Mouse (Mus musculus) liver (tissue): ENCODE data around the gene Macrod2.

Experiments used
- DNase-seq: peaks from one replicate; pipeline ENCODE4 v3.0.0-alpha.2; 2020; ENCODE audit warnings: mixed read lengths

Gene Macrod2

DNA sequence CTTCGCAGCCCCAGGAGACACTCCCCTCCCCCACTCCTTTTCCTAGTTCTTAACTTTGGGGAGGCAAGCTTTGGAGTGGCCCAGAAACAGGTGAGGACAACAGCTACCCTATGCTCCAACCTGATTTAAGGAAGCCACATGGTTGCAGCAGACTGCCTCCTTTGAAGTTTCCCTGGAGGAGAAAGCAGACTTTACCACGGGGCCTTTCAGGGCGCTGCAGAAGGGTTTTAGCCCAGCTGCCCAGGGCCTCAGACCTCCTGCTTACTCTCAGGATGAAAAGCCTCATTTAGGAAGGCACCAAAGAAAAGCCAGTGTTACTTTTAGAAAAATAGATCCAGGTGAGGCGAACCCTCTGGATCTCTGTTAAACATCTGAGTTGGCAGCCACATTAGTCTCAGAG is 1333.9 kb downstream of the Macrod2 start:
- no peak for DNase-seq

DNA sequence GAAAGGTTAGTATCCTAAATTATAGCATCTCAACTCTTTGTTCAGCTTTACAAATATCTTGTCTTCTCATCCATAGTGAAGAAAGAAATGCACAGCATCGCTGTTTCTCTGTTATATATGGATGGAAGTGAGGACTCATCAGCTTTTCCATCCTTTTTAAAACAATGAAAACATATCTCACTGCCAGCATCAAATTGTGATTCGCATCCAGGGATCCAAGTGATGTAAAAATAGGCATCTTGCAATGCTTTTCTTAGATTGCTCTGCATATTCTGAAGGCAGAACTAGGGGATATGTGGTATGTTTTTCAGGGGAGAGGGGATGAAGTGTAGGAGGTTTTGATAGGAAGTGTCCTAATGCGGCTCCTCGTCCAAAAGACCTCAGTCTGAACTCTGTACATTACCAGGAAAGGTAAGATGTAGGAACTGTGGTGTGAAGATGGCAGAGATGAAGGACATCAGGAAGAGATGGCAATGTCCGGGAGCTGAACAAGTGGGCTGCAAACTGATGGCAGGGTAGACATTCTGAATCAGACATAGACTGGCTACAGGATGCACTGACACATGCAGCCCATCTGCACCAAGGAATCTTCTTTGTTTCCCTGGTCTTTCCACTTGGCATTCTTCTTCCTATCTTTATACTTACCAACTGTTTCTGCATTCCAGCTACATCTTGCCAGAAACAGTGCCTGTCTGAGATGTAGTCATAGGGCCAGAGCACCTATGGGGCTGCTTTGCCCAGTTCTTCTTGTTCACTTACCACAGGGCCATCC is 1341.8 kb downstream of the Macrod2 start:
- no peak for DNase-seq

DNA sequence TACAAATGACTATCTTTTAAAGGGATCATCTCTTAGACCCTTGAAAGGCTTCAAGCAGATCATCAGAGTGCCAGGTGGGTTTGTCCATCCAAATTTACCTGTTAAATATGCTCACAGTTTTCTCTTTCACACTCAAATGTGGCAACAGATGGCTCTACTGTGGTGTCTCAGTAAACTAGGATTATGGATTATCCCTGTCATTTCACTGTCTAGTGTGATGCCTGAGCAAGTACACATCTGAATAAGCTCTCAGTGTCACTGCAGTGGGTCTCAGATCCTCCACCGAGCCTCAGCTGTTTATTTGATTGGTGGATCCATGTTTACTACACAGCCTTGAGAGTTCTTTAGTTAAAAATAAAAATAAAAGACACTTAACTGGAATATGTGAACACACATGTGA is 1343.6 kb downstream of the Macrod2 start:
- no peak for DNase-seq

DNA sequence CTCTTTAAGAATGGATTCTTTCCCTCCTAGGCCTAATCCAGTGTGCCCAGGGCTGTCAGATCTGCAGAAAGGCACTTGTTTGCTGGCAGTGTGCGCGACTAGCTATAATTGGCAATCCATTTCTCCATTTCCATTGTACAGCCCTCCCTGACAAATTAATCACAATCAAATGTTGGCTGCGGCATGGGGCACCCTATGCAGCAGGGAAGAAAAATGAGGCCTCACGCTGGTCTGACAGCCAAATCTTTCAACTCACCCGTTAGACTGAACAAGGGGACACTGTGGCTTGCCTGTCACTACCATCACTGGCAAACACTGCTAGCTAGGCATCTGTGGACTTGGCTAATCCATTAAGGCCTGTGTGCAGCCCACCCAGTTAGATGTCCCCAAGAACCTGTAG is 1345.2 kb downstream of the Macrod2 start:
- no peak for DNase-seq

DNA sequence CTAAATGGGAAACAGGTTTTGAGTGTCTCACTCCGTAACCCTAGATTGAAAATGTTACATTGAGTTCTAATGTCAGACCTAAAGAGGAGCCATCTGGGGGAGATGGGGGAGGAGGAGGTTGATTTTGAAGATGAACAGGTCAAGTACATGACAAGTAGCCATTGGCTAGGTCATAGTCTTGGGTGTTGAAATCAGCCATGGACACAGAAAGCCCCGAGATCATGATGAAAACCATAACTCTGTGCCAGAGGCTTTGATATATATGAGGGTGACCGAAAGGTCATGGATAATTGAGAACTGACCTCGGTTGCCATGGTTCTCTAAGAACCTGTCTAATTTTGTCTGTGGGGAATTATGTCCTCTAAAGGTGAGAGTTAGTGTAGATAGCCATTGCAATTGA is 1405.1 kb downstream of the Macrod2 start:
- no peak for DNase-seq

DNA sequence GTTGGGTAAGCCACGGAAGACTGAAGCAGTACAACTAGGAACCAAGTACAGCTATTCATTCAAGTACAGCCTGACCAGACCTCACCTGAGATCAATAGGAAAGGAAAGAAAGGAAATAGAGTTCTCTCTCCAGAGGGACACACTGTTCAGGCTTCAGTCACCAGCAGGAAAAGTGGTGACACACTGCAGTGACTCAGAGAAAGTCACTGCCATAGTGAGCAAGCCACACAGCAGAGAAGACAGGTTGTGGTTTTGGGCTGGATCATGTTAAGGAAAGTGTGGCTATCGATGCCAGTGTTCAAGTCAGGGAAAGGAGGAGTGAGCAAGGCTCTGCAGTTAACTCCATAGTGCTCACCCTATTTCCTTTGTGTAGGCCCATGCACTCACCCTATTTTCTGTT is 1405.8 kb downstream of the Macrod2 start:
- no peak for DNase-seq

DNA sequence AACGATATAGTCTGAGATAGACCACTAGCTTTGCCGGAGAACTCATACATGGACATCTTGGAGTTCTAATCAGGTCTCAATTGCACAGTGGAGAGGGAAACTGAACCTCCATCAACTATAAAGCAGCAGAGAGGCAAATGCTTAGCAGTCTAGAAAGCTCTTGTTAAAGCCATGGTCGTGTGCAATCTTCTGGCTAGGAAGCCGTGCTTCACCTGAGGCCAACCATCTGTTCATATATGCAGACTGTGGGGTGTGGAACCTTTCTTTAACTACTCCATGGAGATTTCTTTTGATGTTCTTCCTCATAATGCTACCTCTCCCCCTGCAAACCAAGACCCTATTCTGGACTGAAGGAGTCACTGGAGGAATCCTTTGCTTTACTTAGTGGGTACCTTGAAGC is 1421.2 kb downstream of the Macrod2 start:
- DNase-seq: no peak

DNA sequence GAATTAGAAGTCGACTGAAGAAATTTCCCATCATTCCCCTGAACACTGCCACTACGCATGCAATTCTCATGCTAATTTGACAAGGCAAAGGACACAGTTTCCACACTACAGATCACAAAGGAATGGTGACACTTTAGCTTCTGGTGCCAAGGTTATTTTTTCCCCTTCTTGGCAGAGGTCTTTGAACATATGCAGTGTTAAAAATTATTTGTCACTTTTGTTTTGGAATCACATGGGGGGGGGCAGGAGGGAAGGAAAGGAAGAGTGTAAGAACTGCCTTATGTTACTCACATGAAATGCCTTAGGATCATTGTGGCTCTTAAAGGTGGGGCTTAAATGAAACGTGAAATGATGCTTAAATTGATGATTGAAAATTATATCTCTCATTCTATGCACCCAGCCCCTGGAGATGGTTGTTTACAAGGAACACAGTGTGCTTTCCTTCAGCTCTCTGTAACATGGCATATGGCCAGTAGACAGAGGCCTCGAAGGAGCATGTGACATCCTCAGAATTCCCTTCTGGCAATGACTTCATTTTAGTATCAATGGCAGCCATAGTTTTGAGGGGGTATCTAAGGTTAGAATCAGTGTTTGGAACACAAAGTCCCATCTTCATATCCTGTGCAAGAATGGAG is 1422.6 kb downstream of the Macrod2 start:
- no peak for DNase-seq

DNA sequence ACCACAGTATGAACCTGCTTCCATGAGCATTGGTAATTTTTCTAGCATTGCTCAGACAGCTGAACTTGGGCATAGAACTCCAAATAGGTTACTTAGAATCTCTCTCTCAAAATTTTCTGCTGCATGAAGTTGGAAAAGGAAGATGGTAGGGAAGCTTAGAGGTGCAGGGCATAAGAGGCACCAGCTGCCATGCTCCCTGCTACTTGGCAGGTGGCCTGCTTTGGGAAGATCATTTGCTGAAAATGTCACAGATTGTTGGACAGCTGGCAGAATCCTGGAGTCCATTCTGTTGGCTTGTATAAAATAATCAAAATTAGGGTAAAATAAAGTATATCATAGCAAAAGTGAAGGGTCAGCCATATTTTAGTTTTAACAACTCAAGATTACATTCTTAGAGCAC is 1425.7 kb downstream of the Macrod2 start:
- no peak for DNase-seq

DNA sequence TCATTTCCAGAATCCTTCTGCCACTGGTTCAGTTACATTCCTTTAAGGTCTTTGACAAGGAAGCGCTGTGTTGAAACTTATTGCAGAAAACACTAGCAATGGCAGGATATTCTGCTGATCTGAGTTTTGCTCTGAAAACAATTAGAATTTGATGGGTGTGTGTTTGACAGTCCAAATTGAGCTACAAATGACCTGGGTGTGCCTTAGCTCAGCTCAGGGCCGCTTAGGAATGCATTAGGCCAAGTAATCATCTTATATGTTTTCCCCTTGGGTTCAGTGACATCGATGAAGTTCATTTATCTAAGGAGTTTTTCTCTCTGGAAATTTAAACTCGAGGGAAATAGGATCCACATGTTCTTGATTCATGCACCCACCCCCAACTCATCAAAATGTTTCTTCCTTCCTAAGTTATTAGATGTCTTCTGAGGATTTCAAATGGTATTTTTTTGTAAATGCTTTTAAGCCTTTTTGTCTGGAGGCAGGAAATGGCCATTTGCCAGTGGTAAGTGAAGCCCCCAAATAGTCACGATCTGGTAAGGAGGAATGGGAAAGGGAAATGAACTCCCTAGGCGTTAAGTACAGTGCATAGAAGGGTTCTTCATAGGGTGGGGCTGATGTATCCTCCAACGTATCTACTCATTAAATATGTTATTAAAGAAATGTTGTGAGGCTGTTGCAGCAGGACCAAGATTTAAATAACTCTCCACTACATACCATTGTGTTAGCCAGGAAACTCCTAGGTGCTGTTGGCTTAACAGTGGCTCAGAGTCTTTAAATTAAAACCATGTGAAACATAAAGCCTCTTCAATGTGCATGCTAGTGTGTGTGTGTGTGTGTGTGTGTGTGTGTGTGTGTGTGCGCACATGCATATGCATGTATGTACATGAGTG is 1430.7 kb downstream of the Macrod2 start:
- no peak for DNase-seq

DNA sequence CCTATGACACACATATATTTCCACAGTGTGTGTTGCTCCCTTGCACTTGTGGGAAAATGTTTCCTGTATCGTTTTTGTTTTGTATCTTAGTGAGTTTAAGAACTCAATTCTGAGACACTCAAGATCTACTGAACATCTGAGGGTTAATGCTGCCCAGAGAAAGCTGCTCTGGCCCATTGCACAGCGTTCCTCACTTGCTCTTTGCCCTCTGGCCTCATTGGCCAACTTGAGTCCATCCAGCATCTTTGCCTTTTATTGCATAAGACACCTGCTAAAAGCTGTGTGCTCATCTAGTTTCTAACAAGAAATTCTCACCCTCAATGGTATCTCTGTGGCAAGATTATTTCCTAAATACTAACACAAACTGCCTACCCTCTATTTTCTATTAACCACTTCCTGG is 1435.4 kb downstream of the Macrod2 start:
- no peak for DNase-seq

DNA sequence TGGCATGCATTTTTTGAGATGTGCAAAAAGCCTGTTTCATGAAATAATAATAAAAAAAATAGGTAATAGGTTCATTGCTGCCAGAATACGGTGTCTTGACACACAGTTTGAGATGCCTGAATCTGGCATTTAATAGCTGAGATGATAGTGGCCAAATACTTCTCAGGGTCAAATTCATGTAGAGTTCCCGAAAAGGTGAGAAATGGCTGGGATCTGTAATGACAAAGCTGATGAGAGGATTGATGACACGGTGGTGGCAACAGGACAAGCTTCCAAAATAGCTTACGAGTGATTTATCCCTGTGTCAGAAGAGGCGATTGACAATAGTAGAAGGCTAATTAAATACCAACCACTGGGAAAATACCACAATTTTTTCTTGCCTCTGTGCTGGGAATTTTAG is 1436.4 kb downstream of the Macrod2 start:
- no peak for DNase-seq

DNA sequence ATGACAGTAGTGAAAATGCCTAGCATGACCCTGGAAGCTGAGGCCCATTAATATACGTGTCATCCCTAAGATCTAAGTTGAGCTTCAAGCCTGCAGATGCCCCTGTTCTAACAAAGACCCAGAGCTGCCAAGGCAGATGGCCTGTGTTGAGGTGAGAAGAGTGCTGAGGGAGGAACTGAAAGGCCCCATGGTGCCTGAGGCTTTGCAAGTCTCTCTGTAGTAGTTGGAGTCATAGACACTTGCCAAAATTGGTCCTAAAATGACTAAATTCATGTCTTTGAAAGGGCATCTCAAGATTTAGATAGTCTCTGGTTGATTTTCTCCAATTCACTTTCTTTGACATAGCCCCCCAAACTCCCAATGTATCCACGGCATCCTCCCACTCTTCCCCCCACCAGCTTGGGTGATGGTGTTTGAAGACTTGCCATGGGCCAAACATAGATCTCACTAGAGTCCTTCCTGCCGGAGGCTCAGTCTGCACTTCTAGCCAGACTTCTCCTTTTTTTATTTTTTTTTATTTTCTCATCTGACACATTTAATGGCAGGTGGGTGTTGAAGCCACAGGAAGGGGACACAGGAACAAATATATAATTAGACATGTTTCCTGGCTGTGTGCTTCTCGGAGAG is 1439.2 kb downstream of the Macrod2 start:
- no peak for DNase-seq

DNA sequence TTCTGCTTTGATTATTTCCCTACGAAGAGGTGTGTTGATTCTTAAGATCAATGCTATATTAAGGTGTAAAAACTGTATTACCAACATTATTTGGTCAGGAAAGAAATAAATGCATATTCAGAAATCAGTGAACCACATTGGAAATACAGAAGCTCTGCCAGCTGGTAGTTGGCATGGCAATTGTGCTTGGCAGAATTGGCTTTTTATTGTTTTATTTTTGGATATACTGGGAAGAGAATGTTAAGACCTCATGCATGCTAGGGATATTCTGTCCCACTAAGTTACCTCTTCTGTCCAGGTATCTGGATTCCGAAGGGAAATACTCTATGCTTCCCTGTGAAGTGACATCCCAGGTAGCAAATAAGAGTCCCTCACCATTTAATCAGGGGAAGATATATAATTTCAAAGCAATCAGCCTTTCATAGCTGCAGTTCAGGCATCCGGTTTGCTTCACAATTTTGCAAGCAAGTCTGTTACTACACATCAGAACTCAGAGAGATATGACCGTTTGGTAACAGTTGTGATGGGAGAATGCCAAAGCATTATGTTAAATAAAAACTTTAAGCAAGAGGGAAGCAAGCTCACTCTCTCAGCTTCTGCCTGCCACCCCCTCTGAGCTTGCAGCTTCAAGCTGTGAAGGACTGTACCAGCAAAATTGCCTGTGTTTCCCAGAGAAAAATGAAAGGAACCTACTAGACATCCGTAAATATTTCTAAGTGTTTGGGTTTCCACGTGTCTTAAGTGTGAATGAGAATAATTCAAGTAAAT is 1449.5 kb downstream of the Macrod2 start:
- DNase-seq: no peak

DNA sequence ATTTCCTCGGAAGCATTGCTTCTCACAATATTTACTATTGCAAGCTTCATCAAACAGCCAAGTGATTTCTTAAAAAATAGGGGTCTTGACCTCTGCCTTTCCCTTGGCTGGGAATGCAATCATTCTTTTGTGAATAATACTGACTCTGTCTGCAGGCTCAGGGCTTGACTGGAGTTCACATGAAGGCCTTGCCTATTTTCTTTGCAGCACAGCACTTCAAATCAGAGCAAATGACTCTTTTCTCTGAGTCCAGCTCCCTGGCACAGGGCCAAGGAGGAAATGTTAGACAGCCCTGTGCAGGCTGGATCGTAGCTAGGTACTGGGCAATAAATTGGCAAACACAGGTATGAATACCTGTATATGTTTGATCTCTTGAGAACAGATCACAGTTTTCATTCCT is 1464.1 kb downstream of the Macrod2 start:
- peak; percentile 4 for DNase-seq

DNA sequence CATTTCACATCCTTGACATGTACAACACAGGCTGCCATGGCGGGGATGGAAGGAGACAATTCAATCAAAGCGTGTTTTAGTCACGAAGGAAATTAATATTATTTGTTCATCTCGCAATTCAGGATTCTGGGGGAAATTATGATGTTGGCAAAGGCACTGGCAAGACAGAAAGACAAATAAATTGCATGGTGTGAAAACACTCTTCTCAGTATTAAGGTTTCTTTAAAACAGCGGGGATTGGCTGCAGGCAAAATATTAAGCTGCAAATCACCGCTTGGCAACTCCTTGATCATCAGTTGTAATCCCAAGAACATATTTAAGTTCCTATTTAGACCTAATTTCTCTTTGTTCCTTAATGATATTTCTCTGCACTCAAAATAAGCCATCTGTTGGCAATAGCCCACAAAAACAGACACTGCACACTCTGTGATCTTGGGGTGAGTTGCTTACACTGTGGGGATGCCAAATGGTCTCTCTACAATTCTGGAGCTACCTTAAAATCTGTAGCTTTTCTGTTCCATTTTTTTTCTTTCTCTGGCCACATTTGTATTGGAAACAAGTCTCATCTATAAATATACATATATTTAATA is 1466.7 kb downstream of the Macrod2 start:
- DNase-seq: no peak

DNA sequence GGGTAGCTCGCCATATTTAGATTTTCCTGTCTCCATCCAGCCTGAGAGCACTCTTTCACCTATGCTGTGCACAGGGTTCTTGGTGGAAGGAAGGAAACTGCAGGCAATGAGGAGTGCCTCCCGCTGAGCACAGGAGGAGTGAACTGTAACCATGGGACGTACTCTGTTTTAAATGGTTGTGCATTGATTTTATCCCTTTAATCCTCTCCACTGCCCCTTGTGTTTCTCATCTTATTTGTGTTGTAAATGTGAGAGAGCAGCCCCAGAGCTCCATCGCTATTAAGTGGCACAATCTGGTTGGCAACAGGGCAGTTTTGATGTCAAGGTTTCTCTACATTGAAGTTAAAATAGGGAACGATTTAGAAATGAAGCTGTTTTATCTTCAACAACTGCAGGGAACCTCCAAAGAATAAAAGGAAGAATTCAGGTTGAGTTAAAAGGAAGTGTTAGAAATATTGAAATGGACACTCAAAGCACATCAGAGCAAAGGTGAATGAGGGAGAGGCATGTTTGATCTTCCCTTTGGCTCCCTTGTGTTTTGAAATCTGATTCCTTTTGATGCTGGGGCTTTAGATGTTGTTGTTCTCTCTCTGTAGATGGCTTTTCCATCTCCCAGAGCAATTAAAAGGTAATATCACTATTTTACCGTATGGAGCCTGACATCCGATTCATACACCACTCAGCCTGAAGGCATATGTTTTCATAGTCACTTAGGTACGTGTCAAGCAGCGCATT is 1467.6 kb downstream of the Macrod2 start:
- no peak for DNase-seq

DNA sequence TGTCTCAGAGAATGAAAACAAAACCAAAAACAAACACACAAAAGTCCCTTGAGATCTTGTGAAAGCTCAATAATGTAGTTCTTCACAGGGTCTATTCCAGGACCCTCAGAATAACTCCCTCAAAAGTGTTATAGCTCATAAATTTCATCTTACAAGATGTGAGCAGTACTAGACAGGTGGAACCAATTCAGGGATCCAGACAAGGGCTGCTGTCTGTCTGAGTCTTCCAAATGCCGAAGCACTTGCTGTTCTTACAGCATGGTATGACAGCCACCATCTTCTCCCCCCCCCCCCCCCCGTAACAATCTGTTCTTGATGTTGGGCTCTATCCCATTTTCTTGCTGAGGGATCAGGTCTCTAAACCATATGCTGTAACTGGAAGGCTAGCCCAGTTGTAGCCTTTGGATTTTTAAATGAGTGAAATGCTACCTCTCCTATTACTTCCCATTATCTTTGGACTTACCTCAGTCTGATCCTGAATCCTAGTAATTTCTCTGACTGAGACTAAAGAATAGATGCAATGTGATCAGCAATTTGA is 1468.6 kb downstream of the Macrod2 start:
- DNase-seq: no peak

DNA sequence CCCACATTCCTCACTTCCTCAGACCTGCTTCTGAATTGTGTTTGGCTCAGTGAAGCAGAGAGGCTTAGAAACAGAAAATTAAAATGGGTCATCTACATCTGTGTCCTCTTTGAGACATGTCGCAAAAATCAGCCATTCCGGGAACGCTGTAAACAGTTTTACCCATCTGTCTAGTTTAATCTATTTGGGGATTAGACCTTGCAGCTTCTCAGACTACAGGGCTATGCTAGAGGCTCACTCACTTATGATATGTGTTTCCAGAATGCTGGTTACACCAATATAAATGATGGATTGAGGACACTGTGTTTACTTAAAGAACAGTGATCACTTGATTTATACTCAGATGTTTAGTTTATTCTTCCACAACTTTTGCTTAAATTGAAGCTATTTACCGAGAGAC is 1475.8 kb downstream of the Macrod2 start:
- DNase-seq: no peak

DNA sequence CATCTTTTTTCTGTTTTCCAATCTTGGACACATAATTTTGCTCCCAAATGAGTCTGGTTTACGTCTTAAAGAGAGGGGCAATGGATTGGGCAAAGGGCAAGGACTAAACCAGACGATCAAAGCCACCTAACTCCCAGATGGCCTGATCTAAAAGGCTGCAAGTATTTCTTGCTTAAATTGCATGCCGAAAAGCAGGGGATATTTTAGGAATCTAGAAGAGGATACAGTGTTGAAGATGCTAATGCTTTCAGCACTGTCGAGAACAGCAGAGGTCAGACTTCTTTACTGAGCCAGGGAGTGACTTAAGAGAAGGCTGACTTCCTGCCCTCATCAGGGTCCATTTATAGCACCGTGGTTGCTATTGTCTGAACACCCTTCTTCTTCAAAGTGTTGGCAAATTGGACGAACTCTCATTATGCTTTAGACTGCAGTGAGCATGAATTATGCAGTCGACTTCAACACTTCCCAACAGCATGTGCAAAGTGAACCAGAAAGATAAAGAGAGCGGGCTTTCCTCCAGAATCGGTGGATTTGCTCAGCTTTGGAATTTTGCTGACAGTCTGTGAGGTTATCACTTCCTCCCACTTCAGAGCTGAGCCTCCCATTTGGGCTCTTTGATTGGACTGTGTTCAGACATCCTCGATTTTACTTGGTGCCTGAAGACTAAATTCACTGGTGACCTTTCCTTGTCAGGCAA is 1481.2 kb downstream of the Macrod2 start:
- DNase-seq: no peak
